ENCODE assay signal across 34 mouse cellular contexts in the genomic region with DNA sequence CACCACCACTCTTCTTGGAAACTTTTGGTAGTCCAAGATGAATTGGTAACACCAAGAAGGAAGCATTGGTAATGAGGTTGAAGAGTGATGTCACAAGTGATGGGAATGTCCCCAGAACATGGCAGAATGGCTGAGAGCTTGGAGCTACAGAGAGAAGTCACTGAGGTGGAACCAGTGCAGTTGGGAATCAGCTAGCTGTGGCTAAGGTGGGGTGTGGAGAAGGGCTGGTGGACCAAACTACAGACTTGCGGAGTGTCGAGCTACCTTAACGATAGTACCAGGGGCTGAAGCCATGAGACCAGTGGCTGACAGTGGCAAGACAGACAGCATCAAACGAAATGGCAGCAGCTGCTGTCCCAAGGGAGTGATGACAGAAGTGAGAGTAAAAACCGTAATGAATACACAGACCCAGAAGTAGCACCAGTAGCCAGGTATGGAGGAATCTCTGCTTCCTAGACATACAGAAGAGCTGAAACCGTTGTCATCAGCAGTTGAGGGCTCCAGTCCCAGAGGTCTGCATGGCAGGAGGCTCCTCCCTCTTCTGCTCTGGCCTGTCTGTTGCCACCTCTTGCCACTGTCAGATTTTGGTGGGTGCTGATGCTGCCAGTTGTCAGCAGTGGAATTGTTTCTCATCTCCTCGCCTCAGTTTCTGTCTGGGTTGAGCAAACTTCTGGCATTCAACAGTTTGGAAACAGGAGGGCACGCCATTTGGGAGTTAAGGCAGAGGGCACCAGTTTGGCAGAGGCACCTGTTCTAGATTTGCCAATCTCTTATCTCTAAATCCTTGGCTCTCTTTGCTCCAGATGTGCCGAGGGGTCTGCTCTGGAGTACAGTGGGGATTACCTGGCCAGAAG. TPM values are rescaled to one million over a fixed set of nuclear protein-coding genes. Genes with fewer than 3 reads are reported as not detected.
DNase-seq lines count a peak whose midpoint lies in the region; TF ChIP-seq lines count a peak whose summit lies in the region.
"Had no signal": no experiment of that assay in that cellular context is flagged by ENCODE, and none has a peak within 500 bp of the region (broad histone marks: within the 10 kb centered on the region; RNA-seq: fewer than 3 reads in every experiment).

No protein-coding gene starts in this region.

- no peak overlapping the region for H3K9ac ChIP-seq in CH12.LX (ENCODE audit: insufficient read depth, low read depth)
- H3K9ac ChIP-seq: embryonic facial prominence, embryonic 13.5 days; forebrain, embryonic 12.5 days; heart, embryonic 13.5 days; hindbrain, embryonic 12.5 days; hindbrain, embryonic 15.5 days had no signal

- no peak overlapping the region for H3K4me3 ChIP-seq in spleen, adult 2 months (ENCODE audit: extremely low read depth, insufficient read depth, insufficient read length)
- no peak overlapping the region for H3K4me3 ChIP-seq in CH12.LX (replicated peaks in 1 of 3; ENCODE audit: low read depth in 2 of 3, low read length in 2 of 3, poor library complexity in 1 of 3)
- H3K4me3 ChIP-seq: embryonic facial prominence, embryonic 10.5 days; embryonic facial prominence, embryonic 13.5 days; erythroblast, embryonic 14.5 days; forebrain, embryonic 12.5 days; heart, embryonic 13.5 days; hindbrain, embryonic 12.5 days; hindbrain, embryonic 15.5 days had no signal

- dilution Hi-C loops in CH12.LX (cut with MboI; ENCODE audit: extremely low pct_ligation_motif_present, extremely low pct_unique_long_range_greater_than_20kb, low sequenced_read_pairs) = no loop called here

- peaks cover 14% of the 10 kb centered on the region; the same call in 1 of the 2 replicates for H3K4me1 ChIP-seq in spleen, adult 2 months (ENCODE audit: control insufficient read depth, insufficient read depth, insufficient read length)
- H3K4me1 ChIP-seq in CH12.LX (ENCODE audit: control insufficient read depth in 1 of 2, insufficient read depth in 2 of 2) = peaks cover 16 to 23% of the 10 kb centered on the region in 2 experiments
- H3K4me1 ChIP-seq: embryonic facial prominence, embryonic 10.5 days; embryonic facial prominence, embryonic 13.5 days; forebrain, embryonic 12.5 days; heart, embryonic 13.5 days; hindbrain, embryonic 12.5 days; hindbrain, embryonic 15.5 days had no signal

- no peak for TF ChIP-seq RAD21 in CH12.LX (IDR thresholded peaks at IDR 0.05; ENCODE audit: low read depth, low read length)

- WGBS in spleen, adult 2 months = 52% methylated on average over 9 of the region's 9 CpGs

- no peak; the same call in 1 of the 2 replicates for TF ChIP-seq EP300 in CH12.LX (IDR thresholded peaks at IDR 0.05; ENCODE audit: low read length)

- TF ChIP-seq POLR2A in spleen, adult 2 months (IDR thresholded peaks at IDR 0.05; ENCODE audit: low read depth, low read length) = no peak
- TF ChIP-seq POLR2A in CH12.LX (IDR thresholded peaks at IDR 0.05; ENCODE audit: low read depth, low read length) = no peak

- H3K4me2 ChIP-seq in CH12.LX (ENCODE audit: insufficient read depth, low read depth, poor library complexity, severe bottlenecking) = 0 out of 2 replicates have a peak overlapping the region, but pooled peaks have one; percentile 27
- H3K4me2 ChIP-seq: embryonic facial prominence, embryonic 13.5 days; forebrain, embryonic 12.5 days; heart, embryonic 13.5 days; hindbrain, embryonic 12.5 days; hindbrain, embryonic 15.5 days had no signal

- DNase-seq in heart, adult 11 months = peak; percentile 75
- no peak for DNase-seq in heart, postnatal 14 days
- peak; percentile 36 to 47 for DNase-seq in spleen, adult 2 months (ENCODE audit: low read depth in 1 of 2, low spot score in 2 of 2)
- DNase-seq in spleen, adult 12 weeks (ENCODE audit: low spot score) = no peak
- DNase-seq in CH12.LX (ENCODE audit: extremely low read depth) = peak; percentile 72
- DNase-seq in splenic B cell, adult 2 months (ENCODE audit: low read depth, low spot score) = peak; percentile 77
- no peak for DNase-seq in cerebellum, postnatal 4 days (ENCODE audit: low spot score in 2 of 2)
- DNase-seq in adrenal gland, postnatal 25 days = no peak
- DNase-seq: adrenal gland, adult 8-10 months; adrenal gland, postnatal 36 days; cerebellum, adult 11 months; cerebellum, adult 2 months; cerebellum, adult 9-11 months; cerebellum, postnatal 25 days; embryo, embryonic 11 days; gastrocnemius, postnatal 10 days; gastrocnemius, postnatal 36 days had no signal

- no peaks in the 10 kb centered on the region for H3K36me3 ChIP-seq in spleen, adult 2 months (ENCODE audit: control insufficient read depth, insufficient read depth, low read length)
- no peaks in the 10 kb centered on the region for H3K36me3 ChIP-seq in CH12.LX (replicated peaks in 1 of 2; ENCODE audit: control insufficient read depth in 1 of 2, insufficient read depth in 1 of 2, low read length in 1 of 2)
- H3K36me3 ChIP-seq in splenic B cell, adult 2 months (ENCODE audit: control insufficient read depth, insufficient read depth, low read length, poor library complexity, severe bottlenecking) = no peaks in the 10 kb centered on the region
- H3K36me3 ChIP-seq: embryonic facial prominence, embryonic 10.5 days; embryonic facial prominence, embryonic 13.5 days; forebrain, embryonic 12.5 days; heart, embryonic 13.5 days; hindbrain, embryonic 12.5 days; hindbrain, embryonic 15.5 days had no signal

- in situ Hi-C loops in CH12.LX (cut with MboI; ENCODE audit: low pct_ligation_motif_present, low pct_unique_long_range_greater_than_20kb, low sequenced_read_pairs) = no loop called here

- no peaks in the 10 kb centered on the region for H3K79me2 ChIP-seq in CH12.LX (replicated peaks; ENCODE audit: control insufficient read depth, extremely low read depth, insufficient read depth, poor library complexity, severe bottlenecking)

- peaks cover 9% of the 10 kb centered on the region for H3K9me3 ChIP-seq in CH12.LX (replicated peaks; ENCODE audit: low read length)
- H3K9me3 ChIP-seq: embryonic facial prominence, embryonic 13.5 days; forebrain, embryonic 12.5 days; heart, embryonic 13.5 days; hindbrain, embryonic 12.5 days; hindbrain, embryonic 15.5 days had no signal

- H3K27ac ChIP-seq in spleen, adult 2 months (ENCODE audit: insufficient read depth, low read length) = no peak overlapping the region
- H3K27ac ChIP-seq in CH12.LX (ENCODE audit: insufficient read depth, low read depth) = no peak overlapping the region
- H3K27ac ChIP-seq: embryonic facial prominence, embryonic 10.5 days; embryonic facial prominence, embryonic 13.5 days; forebrain, embryonic 12.5 days; heart, embryonic 13.5 days; hindbrain, embryonic 12.5 days; hindbrain, embryonic 15.5 days had no signal

- no peaks in the 10 kb centered on the region for H3K27me3 ChIP-seq in spleen, adult 2 months (ENCODE audit: control insufficient read depth, insufficient read depth, low read length)
- H3K27me3 ChIP-seq in CH12.LX (replicated peaks) = peaks cover 2% of the 10 kb centered on the region
- H3K27me3 ChIP-seq in splenic B cell, adult 2 months (ENCODE audit: control insufficient read depth, insufficient read depth, low read length, poor library complexity, severe bottlenecking) = no peaks in the 10 kb centered on the region
- H3K27me3 ChIP-seq: embryonic facial prominence, embryonic 13.5 days; forebrain, embryonic 12.5 days; heart, embryonic 13.5 days; hindbrain, embryonic 12.5 days; hindbrain, embryonic 15.5 days had no signal

- TF ChIP-seq CTCF in spleen, adult 2 months (IDR thresholded peaks at IDR 0.05; ENCODE audit: extremely low read depth, insufficient read depth, insufficient read length, insufficient replicate concordance) = no peak
- TF ChIP-seq CTCF in CH12.LX (conservative IDR thresholded peaks at IDR 0.05 in 1 of 2, IDR thresholded peaks at IDR 0.05 in 1 of 2; ENCODE audit: low read depth in 2 of 2, low read length in 2 of 2) = no peak

- intact Hi-C loops in heart, postnatal 14 days (cut with DNase I) = no loop called here

TF ChIP-seq in CH12.LX, 34 proteins besides CTCF, POLR2A, EP300 and RAD21 (continues in another document):
- no peak for TF ChIP-seq MXI1 (IDR thresholded peaks at IDR 0.05; ENCODE audit: low read depth, low read length)
- no peak for TF ChIP-seq RCOR1 (conservative IDR thresholded peaks at IDR 0.05; ENCODE audit: low read depth, low read length)
- no peak for TF ChIP-seq JUND (conservative IDR thresholded peaks at IDR 0.05; ENCODE audit: low read depth, low read length)
- 0 out of 2 replicates have a peak, but pooled peaks have one; percentile 26 for TF ChIP-seq IRF4 (IDR thresholded peaks at IDR 0.05; ENCODE audit: low read depth, low read length)
- TF ChIP-seq ZNF384 (IDR thresholded peaks at IDR 0.05; ENCODE audit: low read depth, low read length) = no peak
- no peak for TF ChIP-seq MEF2A (IDR thresholded peaks at IDR 0.05; ENCODE audit: borderline replicate concordance, low read depth, low read length)
- TF ChIP-seq PAX5 (IDR thresholded peaks at IDR 0.05; ENCODE audit: low read length) = no peak
- TF ChIP-seq ZMIZ1 (IDR thresholded peaks at IDR 0.05; ENCODE audit: low read depth, low read length) = no peak
- TF ChIP-seq MAFK (IDR thresholded peaks at IDR 0.05; ENCODE audit: insufficient replicate concordance, low read length) = no peak
- peak; percentile 21; the same call in 1 of the 2 replicates for TF ChIP-seq TCF12 (IDR thresholded peaks at IDR 0.05; ENCODE audit: low read depth, low read length)

RNA-seq across cellular contexts. Expression of gene Erich4, which starts 30.1 kb away (rescaled TPM):
- under 1 TPM in 1 of 2 experiments, not detected in 1; 0.53 TPM for total RNA-seq in heart, postnatal 14 days (2021)
- polyA plus RNA-seq in spleen, adult 2 months (2012; rRNA removed) = not detected in 2 replicates
- total RNA-seq in CH12.LX (2012; rRNA removed) (not detected in 2 replicates), CH12.LX (2014; rRNA removed) (not detected in 2 replicates)
- polyA plus RNA-seq in CH12.LX (2012; ENCODE audit: insufficient read length, low read depth) = not detected in 2 replicates
- total RNA-seq in adrenal gland, postnatal 25 days (2021) = not detected in 2 replicates
- total RNA-seq: adrenal gland, adult 8-10 months; adrenal gland, postnatal 36 days; ES-E14; gastrocnemius, adult 18-20 months; gastrocnemius, postnatal 10 days; gastrocnemius, postnatal 36 days; granulocyte monocyte progenitor cell, adult 5-6 weeks; hematopoietic stem cell, adult 5-6 weeks had no signal
- polyA plus RNA-seq: activated CD4-positive, CD25-positive, alpha-beta regulatory T cell, adult 4 months; C2C12; CD4-positive, CD25-positive, alpha-beta regulatory T cell, adult 4 months; cortical plate, adult 2 months; embryonic facial prominence, embryonic 10.5 days; embryonic facial prominence, embryonic 13.5 days; erythroblast, embryonic 14.5 days; forebrain, embryonic 12.5 days; heart, embryonic 13.5 days; hindbrain, embryonic 12.5 days; hindbrain, embryonic 15.5 days had no signal

RNA-seq across cellular contexts. Expression of gene Dmac2, which starts 33.6 kb away (rescaled TPM):
- total RNA-seq in heart, postnatal 14 days (2021) = 10 to 100 TPM; 55.5 to 60.6 TPM
- 74.7 and 91.3 TPM in 2 replicates for polyA plus RNA-seq in spleen, adult 2 months (2012; rRNA removed)
- total RNA-seq in CH12.LX (2012; rRNA removed) = 18.7 and 21.4 TPM in 2 replicates
- total RNA-seq in CH12.LX (2014; rRNA removed) = 19.8 and 20.6 TPM in 2 replicates
- polyA plus RNA-seq in CH12.LX (2012; ENCODE audit: insufficient read length, low read depth) = 35.0 and 35.1 TPM in 2 replicates
- 29.1 and 33.1 TPM in 2 replicates for total RNA-seq in adrenal gland, postnatal 25 days (2021)

RNA-seq across cellular contexts. Expression of gene B3gnt8, which starts 40.9 kb away (rescaled TPM):
- 1 to 10 TPM; 4.9 to 5.8 TPM for total RNA-seq in heart, postnatal 14 days (2021)
- polyA plus RNA-seq in spleen, adult 2 months (2012; rRNA removed) = 54.8 and 71.5 TPM in 2 replicates
- 0.21 TPM in 2 replicates for total RNA-seq in CH12.LX (2012; rRNA removed)
- not detected in 2 replicates for total RNA-seq in CH12.LX (2014; rRNA removed)
- polyA plus RNA-seq in CH12.LX (2012; ENCODE audit: insufficient read length, low read depth) = 0.24 and 0.29 TPM in 2 replicates
- total RNA-seq in adrenal gland, postnatal 25 days (2021) = 0.90 and 2.8 TPM in 2 replicates

RNA-seq across cellular contexts. Expression of gene Ceacam2, which starts 45.9 kb away (rescaled TPM):
- 1 to 10 TPM; 1.9 to 2.0 TPM for total RNA-seq in heart, postnatal 14 days (2021)
- 0.45 and 0.67 TPM in 2 replicates for polyA plus RNA-seq in spleen, adult 2 months (2012; rRNA removed)
- total RNA-seq in CH12.LX (2012; rRNA removed) = 0.08 TPM in 1 of 2 replicates, not detected in the other
- not detected in 2 replicates for total RNA-seq in CH12.LX (2014; rRNA removed)
- 0.64 and 0.90 TPM in 2 replicates for polyA plus RNA-seq in CH12.LX (2012; ENCODE audit: insufficient read length, low read depth)
- total RNA-seq in adrenal gland, postnatal 25 days (2021) = 2.3 and 2.7 TPM in 2 replicates
- total RNA-seq: granulocyte monocyte progenitor cell, adult 5-6 weeks; hematopoietic stem cell, adult 5-6 weeks had no signal
- polyA plus RNA-seq: activated CD4-positive, CD25-positive, alpha-beta regulatory T cell, adult 4 months; C2C12; CD4-positive, CD25-positive, alpha-beta regulatory T cell, adult 4 months; embryonic facial prominence, embryonic 10.5 days; erythroblast, embryonic 14.5 days; forebrain, embryonic 12.5 days; heart, embryonic 16.5 days; hindbrain, embryonic 12.5 days; intestine, embryonic 14.5 days had no signal

Comparison
In these comparisons a context has a peak if more than half of its experiments do, and no peak if none do; other contexts are left out.
1. DNase-seq: peak in heart, adult 11 months (single experiment), spleen, adult 2 months (2 of 2), CH12.LX (single experiment) and splenic B cell, adult 2 months (single experiment); none in heart, postnatal 14 days (0 of 2), spleen, adult 12 weeks (single experiment), cerebellum, postnatal 4 days (0 of 2) and adrenal gland, postnatal 25 days (single experiment).